Mouse (Mus musculus) hematopoietic stem cell, adult 5-6 weeks (primary cell): ENCODE measurements around the gene Tmeff2. TPM values are rescaled to one million over a fixed set of nuclear protein-coding genes. Genes with fewer than 3 reads are reported as not detected.

Experiments
- ATAC-seq, 2 experiments: fragments of 125-278 bp in 1 of 2; replicated peaks in 1 of 2; 2 replicates each; pipeline ENCODE4 v1.8.0; 2016 to 2017; ENCODE audit warnings: inconsistent platforms in 2 of 2, mild to moderate bottlenecking in 2 of 2, moderate number of reproducible peaks in 2 of 2, low read depth in 1 of 2, moderate TSS enrichment in 1 of 2; ENCODE audit not compliant: low FRiP score in 2 of 2, poor library complexity in 2 of 2, severe bottlenecking in 2 of 2, insufficient read depth in 1 of 2, low TSS enrichment in 1 of 2
- total RNA-seq: library from RNA; stranded (forward); fragments of 172-1452, 232-1000 nt; gene quantifications from 2 replicates; pipeline ENCODE4 v1.2.3, GENCODE M21; 2017

The Tmeff2 gene
- total RNA-seq, 1 experiment from 2014 or later, result not detected

DNA sequence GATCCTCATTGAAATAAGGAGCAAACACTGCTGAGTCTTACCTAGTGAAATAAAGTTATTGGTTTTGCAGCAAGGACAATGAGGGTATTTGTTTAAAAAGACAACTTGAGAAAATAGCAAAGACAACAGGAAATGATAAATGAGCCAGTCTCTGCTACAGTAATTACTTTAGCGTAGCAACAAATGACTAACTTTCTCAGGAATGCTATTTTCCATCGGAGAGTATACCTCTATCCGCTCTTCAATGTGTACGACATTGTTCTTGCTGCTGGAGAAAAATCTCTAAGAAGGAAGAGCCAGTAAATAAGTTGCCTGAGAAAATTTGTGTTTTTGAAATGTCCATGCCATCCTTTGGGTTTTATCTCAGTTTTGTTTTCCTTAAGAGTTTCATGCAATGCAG, 245.2 kb downstream of the Tmeff2 start:
- ATAC-seq, result no peak

DNA sequence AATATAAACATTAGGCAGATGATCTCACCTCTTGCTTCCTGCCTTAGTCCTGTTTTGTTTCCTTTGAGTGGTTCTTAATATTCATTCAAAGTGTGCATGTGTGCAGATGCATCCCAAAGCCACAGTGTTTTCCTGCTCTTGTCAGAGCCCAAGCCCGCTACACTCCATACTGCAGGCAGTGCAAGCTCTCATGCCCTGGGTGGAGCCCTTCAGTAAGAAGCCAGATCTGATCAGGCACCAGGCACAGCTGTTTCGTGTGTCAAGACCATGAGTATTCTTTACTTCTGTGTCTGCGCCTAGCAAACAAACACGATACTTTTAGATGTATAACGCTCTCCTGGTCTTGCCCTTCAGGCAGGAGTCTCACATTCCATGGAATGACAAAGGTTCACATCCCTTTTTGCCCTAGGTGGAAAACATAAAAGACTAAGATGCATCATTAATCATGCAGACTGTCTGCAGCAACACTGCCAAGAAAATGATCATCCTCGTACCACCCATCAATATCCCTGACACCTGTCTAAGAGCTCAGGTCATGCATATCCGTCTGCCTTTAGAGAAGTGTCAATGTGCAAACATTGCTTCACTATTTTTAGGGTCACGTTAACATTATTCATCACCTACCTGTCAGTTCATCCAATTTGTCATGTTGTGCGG, 248.2 kb downstream of the Tmeff2 start:
- ATAC-seq, result no peak

DNA sequence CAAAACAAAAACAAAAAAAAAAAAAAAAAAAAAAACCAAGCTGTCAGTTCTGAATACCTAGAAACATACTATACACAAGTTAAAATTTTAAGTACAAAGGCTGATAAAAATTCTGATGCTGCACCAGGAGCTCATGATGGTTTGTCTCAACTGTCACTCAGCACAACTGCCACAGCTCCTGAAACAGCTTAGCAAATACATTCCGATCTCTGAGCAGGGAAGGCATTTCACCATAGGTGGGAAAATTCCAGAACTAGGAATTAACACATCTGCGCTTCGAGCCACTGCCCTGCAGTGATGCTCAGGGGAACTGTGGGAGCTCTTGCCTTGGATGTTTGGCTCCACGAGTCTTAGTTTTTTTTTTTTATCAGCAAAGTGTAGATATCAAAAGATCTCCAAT, 249.0 kb downstream of the Tmeff2 start:
- ATAC-seq, result no peak

DNA sequence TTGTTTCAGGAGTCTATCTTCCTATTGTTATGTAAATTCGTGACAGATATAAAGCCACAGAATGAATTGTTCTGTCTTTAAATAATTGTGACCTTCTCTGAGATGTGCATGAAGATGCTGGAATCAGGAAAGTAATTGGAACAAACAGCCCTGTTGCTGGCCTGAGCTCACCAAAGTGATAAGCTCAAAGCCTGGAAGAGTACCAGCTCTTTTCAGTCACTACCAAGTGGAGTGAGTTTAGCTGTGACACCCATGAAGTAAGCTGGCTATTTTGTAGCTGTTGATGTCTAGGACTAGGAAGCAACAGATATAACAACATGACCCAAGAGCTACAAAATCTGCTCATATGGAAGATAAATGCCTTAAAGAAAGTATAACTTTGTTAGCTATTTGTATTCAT, 249.4 kb downstream of the Tmeff2 start:
- no peak for ATAC-seq

DNA sequence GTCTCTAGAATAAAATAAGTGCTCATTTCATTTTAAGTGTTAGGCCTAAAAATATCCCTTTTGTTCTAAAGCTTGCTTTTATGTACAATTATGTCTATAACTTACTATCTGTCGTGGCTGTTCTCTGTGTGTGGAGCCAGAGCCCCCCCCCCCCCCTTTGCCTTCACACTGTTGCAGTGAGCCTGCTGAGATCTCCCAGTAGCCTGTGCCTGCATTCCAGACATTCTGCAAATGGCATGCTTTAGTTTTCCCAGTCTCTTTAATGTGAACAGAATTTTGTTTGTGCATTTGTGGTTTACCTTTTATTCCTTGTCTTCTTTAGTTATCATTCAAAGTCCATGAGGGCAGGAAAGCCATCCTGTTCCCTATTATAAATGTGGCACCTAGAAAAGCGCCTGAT, 251.6 kb downstream of the Tmeff2 start:
- no peak for ATAC-seq

DNA sequence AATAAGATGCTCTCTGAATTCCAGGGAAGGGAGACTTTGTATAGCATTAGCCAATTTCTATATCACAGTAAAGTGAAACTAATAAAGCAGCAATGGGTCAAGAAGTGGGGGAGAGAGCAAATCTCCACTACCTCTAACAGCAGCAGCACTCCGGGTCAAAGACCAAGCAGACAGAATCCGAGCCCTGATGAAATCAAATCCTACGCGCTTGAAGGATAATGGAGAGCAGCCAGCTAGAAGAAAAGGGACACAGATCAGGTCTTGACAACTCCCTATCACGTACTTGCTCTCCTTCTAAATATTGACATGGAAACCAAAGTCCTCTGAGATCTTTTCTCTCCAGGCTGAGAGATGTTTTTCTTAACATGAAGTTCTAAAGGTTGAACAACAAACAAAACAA, 252.4 kb downstream of the Tmeff2 start:
- ATAC-seq, result no peak

DNA sequence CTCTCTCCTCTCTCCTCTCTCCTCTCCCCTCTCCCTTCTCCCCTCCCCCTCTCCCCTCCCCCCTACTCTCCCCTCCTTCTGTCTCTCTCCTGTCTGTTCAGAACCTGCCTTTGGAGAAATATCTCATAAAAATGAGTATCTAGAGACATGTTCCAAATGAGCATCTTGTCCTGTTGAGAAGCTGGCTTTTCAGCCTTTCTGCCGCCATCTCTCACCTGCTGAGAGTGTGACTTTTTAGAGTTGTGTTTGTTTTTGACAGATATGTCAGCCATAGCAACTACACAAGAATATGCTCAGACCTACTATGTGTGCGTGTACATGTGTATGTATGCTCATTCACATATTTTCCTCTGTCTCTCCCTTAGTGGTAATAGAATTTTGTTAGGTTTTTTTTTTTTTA, 283.8 kb downstream of the Tmeff2 start:
- no peak for ATAC-seq

DNA sequence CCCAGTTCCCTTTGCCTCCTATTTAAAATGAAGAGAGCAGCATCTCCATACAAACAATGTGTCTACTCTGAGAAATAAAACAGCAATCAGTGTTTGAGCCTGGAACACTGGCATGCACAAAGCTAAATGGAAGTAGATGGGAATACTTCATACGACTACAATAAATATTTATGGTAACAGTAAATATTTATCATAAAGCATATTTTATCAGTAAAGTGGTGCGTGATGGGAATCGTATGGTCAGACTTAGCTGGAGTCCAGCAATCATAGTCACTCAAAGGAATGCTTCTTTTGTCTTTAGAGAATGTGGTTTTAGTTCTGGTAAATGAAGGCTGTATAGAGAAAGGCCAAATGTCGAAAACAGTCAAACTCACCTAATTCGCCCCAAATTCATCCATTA, 288.6 kb downstream of the Tmeff2 start:
- ATAC-seq, result no peak

DNA sequence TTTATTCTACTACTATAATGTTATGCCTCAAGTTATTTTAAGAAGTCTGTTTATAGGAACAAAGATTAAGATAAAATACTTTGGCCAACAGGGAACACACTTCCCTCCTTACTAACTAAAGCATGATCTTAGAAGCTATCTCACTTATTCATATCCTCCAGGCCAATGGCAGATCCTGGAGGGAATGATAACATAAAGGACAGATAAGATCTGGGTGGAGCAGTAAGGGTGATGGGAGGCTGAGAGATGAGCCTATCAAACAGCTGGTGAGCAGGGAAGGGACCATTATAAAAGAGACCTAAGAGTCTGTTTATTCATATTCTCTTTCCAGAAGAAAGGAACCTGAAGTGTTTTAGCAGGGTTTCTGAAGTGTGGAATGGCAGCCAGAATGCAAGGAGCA, 290.8 kb downstream of the Tmeff2 start:
- ATAC-seq, result no peak

DNA sequence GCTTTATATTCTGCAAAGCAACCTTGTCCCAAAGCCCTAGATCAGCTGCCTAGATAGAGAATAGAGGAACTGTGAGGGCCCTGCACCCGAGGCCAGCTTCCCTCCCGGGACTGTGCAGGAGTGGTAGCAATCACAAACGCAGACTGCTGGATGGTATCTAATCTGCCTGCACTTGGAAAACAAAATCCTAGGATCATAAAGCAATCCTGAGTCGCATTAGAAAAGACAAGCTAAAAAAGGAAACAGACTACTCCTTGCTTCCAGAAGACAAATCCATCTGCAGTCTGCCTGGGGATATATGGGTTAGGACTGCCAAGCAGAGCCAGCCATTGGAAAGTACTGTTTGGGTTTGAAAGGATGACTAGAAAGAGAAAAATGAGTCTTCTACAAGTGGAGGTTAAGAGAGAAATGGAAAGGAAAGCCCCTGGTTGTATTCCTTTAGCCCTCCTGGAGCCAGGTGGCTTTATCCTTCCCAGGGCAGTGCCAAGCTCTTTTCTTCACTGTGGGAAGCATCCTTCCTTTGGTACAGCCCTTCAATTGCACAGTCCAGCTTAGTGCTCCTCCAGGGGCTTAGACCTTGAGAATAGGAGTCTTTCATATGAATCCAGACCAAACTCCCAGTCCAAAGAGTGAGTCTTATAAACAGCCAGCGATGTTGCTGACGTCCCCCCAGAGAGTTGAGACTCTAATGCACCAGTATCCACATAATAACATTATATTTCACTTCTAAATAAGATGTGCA, 291.6 kb downstream of the Tmeff2 start:
- no peak for ATAC-seq

DNA sequence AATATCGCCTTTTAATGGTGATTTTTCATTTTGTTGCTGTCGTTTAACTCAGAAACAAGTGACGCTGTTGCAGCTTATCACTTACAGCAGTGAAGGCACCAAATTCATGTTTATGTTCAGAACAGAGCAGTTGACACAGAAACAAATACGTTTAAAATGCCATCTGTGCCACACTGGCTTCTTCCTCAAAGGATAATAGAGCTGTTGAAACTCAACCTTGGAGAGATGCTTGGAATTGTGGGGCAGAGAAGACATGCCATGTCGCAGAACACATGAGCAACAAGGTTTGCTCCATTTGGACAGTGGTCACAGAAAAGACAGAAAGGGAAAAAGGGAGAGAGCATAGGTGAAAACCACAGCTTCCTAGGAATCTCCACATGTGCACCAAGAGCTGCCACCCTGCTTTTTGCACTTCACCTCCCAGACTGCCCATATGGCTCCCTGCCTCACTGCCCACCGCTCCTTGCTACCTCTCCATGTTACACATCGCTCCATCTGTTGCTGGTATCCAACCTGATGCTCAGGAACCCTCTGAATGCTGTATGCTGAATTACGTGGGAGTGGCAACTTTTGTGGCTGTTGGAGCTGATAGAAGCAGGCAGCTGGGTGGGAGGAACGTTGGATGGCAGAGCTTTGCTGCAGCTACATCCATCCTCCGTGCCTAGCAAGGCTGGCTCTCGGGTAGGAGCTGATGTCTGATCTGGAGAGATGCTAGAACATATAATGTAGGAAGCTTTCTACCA, 298.8 kb downstream of the Tmeff2 start:
- ATAC-seq, result no peak

DNA sequence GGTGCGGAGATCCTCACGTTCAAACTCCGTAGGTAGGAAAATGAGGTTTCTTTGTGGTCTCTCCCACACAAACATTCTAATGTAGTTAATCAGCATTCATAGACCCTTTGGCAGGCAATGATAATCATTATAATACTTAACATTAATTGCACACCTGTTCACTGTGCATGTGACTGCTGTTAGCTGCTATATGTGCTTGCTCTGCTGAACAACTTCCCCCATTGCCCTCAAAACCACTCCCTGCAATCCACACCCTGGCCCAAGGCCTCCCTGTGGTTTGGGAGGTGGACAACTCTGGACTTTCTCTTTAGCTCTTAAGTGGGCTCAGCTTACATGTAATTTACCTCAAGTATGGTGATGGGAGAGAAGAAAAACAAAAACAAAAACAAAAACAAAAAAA, 299.5 kb downstream of the Tmeff2 start:
- no peak for ATAC-seq

DNA sequence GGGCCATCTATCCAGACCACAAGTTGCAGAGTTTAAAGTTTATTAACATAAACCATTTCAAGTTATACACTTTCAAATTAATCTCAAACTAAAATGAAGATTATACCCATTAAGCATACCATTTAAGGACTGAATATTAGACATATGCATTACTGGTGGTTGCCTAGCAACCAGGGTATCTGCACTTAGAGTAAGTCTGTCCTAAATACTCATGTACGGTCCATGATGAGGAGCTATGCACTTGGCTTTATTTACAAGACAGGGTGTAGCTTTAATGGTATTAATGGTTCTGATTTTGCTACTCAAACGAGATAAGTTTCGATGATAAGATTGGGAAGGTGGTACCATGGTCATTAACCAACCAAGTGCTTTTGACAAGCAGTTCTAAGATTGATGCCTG, 315.2 kb downstream of the Tmeff2 start:
- no peak for ATAC-seq

DNA sequence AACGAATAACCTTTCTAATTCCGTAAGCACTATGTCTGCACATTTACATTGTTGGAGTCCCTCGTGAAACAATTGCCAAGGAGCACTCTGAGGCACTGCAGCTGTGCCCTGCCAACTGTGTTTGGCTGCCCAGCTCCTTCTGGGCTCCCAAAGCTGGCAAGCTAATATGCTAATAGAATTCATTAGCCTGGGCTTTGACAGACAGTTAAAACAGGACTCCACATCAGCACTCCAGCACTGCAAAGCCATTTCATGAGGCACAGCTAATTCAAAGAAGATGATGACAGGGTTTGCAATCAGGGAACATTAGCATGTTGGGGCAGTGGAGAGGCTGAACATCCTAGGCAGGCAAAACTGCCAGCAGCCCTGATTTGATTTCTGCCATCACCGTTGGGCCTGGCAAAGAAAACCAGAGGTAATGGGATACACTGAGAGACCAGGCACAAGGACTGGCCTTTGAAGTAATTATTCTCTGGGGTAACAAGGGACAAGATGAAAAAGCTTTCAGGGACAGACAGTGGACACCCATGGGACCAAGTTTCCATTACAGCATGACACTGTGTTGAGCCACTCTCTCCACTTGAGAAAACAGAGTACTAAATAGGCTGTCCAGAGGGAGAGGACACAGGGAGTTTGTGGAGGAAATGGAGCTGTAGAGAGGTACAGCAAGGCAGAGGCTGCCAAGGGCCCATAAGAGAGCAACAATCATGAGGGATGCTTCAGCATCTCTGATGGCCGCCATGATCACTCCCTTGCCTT, 316.0 kb downstream of the Tmeff2 start:
- ATAC-seq, result no peak

DNA sequence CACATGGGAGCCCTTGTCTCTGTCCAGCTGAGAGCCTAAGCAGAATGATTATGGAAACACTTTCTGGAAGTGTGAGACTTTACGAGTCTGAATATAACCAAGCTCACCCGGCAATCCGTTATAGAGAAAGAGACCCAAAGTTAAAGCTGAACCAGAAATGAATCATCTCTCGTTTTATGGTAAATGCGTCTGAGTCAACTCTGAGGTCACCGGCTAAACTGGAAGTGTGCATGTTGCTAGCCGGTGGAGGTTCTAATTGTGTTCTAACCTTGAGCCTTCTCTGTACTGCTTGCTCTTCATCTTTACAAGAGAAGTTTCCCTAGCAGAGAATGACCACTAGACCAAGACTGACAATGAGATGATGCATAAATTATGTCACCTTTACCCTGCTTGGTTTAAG, 316.8 kb downstream of the Tmeff2 start:
- ATAC-seq, result no peak

DNA sequence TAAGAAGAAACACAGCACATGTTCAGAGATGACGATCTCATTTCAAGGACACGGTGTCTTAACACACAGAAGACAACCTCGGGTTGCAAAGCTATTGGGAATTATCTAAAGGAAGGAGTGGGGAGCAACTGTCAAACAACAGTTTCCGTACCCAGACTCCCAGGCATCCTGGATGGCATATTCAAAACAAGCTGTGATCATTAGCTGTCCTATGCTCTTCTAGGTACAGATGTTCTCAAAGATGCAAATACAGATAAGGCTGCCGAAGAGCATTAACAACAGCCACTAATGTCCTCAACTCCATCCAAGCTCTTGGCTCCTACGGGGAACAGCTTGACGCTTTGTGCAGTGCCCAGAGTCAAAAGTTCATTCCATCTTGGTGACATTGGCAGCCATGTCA, 324.7 kb downstream of the Tmeff2 start:
- no peak for ATAC-seq
